Comparison of ENCODE assay signal across 10 mouse cellular contexts in genomic region chr13:96943571-96943970, GRCm38 (mm10). TPM values are rescaled to one million over a fixed set of nuclear protein-coding genes. Genes with fewer than 3 reads are reported as not detected.
A peak's percentile ranks its signal among the peaks of the same experiment; 100 is the strongest.
DNase-seq lines count a peak whose midpoint lies in the region; ATAC-seq and TF ChIP-seq lines count a peak whose summit lies in the region.
"Had no signal": no experiment of that assay in that cellular context is flagged by ENCODE, and none has a peak within 500 bp of the region (broad histone marks: within the 10 kb centered on the region; RNA-seq: fewer than 3 reads in every experiment).

No protein-coding gene starts in this region.

- no peak for TF ChIP-seq POLR2A in kidney, adult 2 months (IDR thresholded peaks at IDR 0.05; ENCODE audit: low read depth, low read length)

- intact Hi-C loops in heart, postnatal 25 days (cut with DNase I), result no loop called here

- H3K9me3 ChIP-seq in heart, embryonic 11.5 days (replicated peaks; ENCODE audit: control insufficient read depth, low read length), result no peaks in the 10 kb centered on the region
- H3K9me3 ChIP-seq: midbrain, embryonic 12.5 days had no signal

- no peak overlapping the region for H3K4me3 ChIP-seq in heart, embryonic 11.5 days (ENCODE audit: low read depth, low read length)
- no peak overlapping the region for H3K4me3 ChIP-seq in kidney, adult 2 months (ENCODE audit: insufficient read depth, low read depth, low read length)
- H3K4me3 ChIP-seq: midbrain, embryonic 12.5 days had no signal

- no peaks in the 10 kb centered on the region for H3K36me3 ChIP-seq in heart, embryonic 11.5 days (ENCODE audit: control insufficient read depth, insufficient read depth, low read length)
- H3K36me3 ChIP-seq in kidney, adult 2 months (ENCODE audit: control insufficient read depth, insufficient read depth, low read length), result no peaks in the 10 kb centered on the region
- H3K36me3 ChIP-seq: midbrain, embryonic 12.5 days had no signal

- H3K9ac ChIP-seq in heart, embryonic 11.5 days (ENCODE audit: low read depth, low read length), result no peak overlapping the region
- H3K9ac ChIP-seq: midbrain, embryonic 12.5 days had no signal

- 57% methylated on average over 3 of the region's 3 CpGs for WGBS in heart, embryonic 11.5 days (ENCODE audit: insufficient replicate concordance)
- WGBS in kidney, adult 2 months, result 29% methylated on average over 3 of the region's 3 CpGs

- H3K27me3 ChIP-seq in heart, embryonic 11.5 days (ENCODE audit: control insufficient read depth, insufficient read depth, low read length), result no peaks in the 10 kb centered on the region
- no peaks in the 10 kb centered on the region for H3K27me3 ChIP-seq in kidney, adult 2 months (replicated peaks; ENCODE audit: control insufficient read depth, insufficient read depth, low read length)
- H3K27me3 ChIP-seq: midbrain, embryonic 12.5 days had no signal

- peaks cover 3% of the 10 kb centered on the region; the same call in 1 of the 2 replicates for H3K4me1 ChIP-seq in heart, embryonic 11.5 days (ENCODE audit: control insufficient read depth, insufficient read depth, low read length)
- H3K4me1 ChIP-seq in kidney, adult 2 months (ENCODE audit: control insufficient read depth, insufficient read depth, low read length), result no peaks in the 10 kb centered on the region
- H3K4me1 ChIP-seq: midbrain, embryonic 12.5 days had no signal

- H3K27ac ChIP-seq in heart, embryonic 11.5 days (ENCODE audit: low read depth, low read length), result no peak overlapping the region
- H3K27ac ChIP-seq in kidney, adult 2 months (ENCODE audit: insufficient read depth, low read depth, low read length), result no peak overlapping the region
- H3K27ac ChIP-seq: midbrain, embryonic 12.5 days had no signal

- TF ChIP-seq CTCF in kidney, adult 2 months (conservative IDR thresholded peaks at IDR 0.05; ENCODE audit: insufficient read depth, insufficient read length, low read depth, low read length), result peak; percentile 15; the same call in 1 of the 2 replicates

- no peak overlapping the region for H3K4me2 ChIP-seq in heart, embryonic 11.5 days
- H3K4me2 ChIP-seq: midbrain, embryonic 12.5 days had no signal

- DNase-seq in heart, postnatal 4 days, result peak; percentile 58
- peak; percentile 78 to 81 for DNase-seq in right cerebral cortex, postnatal 10 days (ENCODE audit: low spot score in 2 of 2)
- DNase-seq in right cerebral cortex, adult 2 months (ENCODE audit: low spot score in 2 of 2), result no peak
- peak; percentile 66 for DNase-seq in kidney, adult 2 months
- DNase-seq in ovary, postnatal 36 days (ENCODE audit: low spot score), result peak; percentile 43
- no peak for DNase-seq in thymus, postnatal 0 days (ENCODE audit: low spot score)
- DNase-seq in heart, postnatal 25 days (ENCODE audit: low spot score), result no peak

- ATAC-seq in heart, embryonic 11.5 days (replicated peaks; ENCODE audit: insufficient number of reproducible peaks, low FRiP score, low TSS enrichment), result no peak

RNA-seq across cellular contexts. Expression of gene Gcnt4, which starts 19.1 kb away (rescaled TPM):
- total RNA-seq in heart, postnatal 4 days (2021), result under 1 TPM; 0.36 to 0.59 TPM
- polyA plus RNA-seq in heart, embryonic 11.5 days (2014; fragmentation: Nextera tagmentation; extraction: Ambion mirVana), result 0.34 and 0.61 TPM in 2 replicates
- polyA plus RNA-seq in kidney, adult 2 months (2012; rRNA removed), result 1.2 and 1.3 TPM in 2 replicates
- polyA plus RNA-seq in thymus, postnatal 0 days (2015; fragmentation: Nextera tagmentation; extraction: Ambion mirVana), result 0.19 and 0.26 TPM in 2 replicates
- total RNA-seq in heart, postnatal 25 days (2021), result under 1 TPM; 0.10 to 0.11 TPM
- total RNA-seq: MEL had no signal

Comparison
In these comparisons a context has a peak if more than half of its experiments do, and no peak if none do; other contexts are left out.
1. DNase-seq: peak in heart, postnatal 4 days (single experiment), right cerebral cortex, postnatal 10 days (2 of 2), kidney, adult 2 months (single experiment) and ovary, postnatal 36 days (single experiment); none in right cerebral cortex, adult 2 months (0 of 2), thymus, postnatal 0 days (single experiment) and heart, postnatal 25 days (single experiment).